Mouse (Mus musculus): ENCODE data around the gene Map3k11.

- TF ChIP-seq POLR2A (IDR thresholded peaks at IDR 0.05; ENCODE audit: low read depth, low read length) (no peak), CTCF (IDR thresholded peaks at IDR 0.05; ENCODE audit: borderline replicate concordance, insufficient read depth, low read length) (no peak)
These were observed 20.2 kb upstream of the Map3k11 start for GRCm38 (mm10) chr19:5668372-5668771.
